Comparison of ENCODE assay signal across 9 mouse cellular contexts in the genomic region with DNA sequence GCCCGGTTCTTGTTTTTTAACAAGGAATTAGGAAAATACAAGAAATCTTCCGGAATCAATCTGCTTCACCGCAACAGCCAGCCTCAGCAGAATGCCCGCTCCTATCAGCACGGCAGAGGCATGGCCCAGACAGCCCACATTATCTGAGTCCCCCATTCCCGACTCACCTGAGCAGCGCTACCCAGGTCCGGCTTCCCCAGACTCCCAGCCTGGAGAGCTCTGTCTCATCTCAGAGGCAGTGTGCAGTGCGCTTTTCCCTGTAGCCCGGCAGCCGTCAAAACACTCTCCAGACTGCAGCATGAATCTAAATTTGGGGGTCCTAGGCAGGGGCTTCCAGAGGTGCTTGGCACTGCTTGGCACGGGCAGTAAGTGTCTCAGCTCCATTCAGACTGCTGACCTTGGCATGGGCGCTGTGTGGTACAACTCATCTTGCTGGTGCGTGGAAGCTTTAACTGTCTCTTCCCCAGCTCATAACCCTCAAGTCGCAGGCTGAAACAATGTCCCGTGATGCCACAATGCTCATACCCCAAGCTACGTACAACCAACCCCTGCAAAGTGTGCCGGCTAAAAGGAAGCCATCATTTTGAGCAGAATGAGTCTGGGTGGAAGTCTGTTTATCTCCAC.
A peak's percentile ranks its signal among the peaks of the same experiment; 100 is the strongest.
DNase-seq lines count a peak whose midpoint lies in the region; ATAC-seq and TF ChIP-seq lines count a peak whose summit lies in the region.
"Had no signal": no experiment of that assay in that cellular context is flagged by ENCODE, and none has a peak within 500 bp of the region (broad histone marks: within the 10 kb centered on the region; RNA-seq: fewer than 3 reads in every experiment).

No protein-coding gene starts in this region.

- peaks cover 3% of the 10 kb centered on the region; the same call in 1 of the 2 replicates for H3K4me1 ChIP-seq in testis, adult 2 months (ENCODE audit: control insufficient read depth, insufficient read depth, low read length)
- peaks cover 9% of the 10 kb centered on the region for H3K4me1 ChIP-seq in hindbrain, embryonic 16.5 days (ENCODE audit: control insufficient read depth, insufficient read depth, low read depth, low read length)
- peaks cover 43% of the 10 kb centered on the region for H3K4me1 ChIP-seq in midbrain, embryonic 13.5 days (replicated peaks)

- no peaks in the 10 kb centered on the region for H3K36me3 ChIP-seq in testis, adult 2 months (ENCODE audit: control insufficient read depth, insufficient read depth, low read length)
- H3K36me3 ChIP-seq in hindbrain, embryonic 16.5 days (ENCODE audit: control insufficient read depth, insufficient read depth, low read length), result no peaks in the 10 kb centered on the region
- no peaks in the 10 kb centered on the region for H3K36me3 ChIP-seq in midbrain, embryonic 13.5 days

- WGBS in hindbrain, embryonic 16.5 days, result 68% methylated on average over 18 of the region's 18 CpGs
- 73% methylated on average over 18 of the region's 18 CpGs for WGBS in midbrain, embryonic 13.5 days

- H3K9me3 ChIP-seq in hindbrain, embryonic 16.5 days (ENCODE audit: control insufficient read depth, low read length), result no peaks in the 10 kb centered on the region
- no peaks in the 10 kb centered on the region; the same call in 1 of the 2 replicates for H3K9me3 ChIP-seq in midbrain, embryonic 13.5 days

- peak; percentile 60; the same call in 1 of the 2 replicates for ATAC-seq in hindbrain, embryonic 16.5 days
- peak; percentile 63 for ATAC-seq in midbrain, embryonic 13.5 days
- no peak for ATAC-seq in granulocyte monocyte progenitor cell, adult 5-6 weeks (replicated peaks; ENCODE audit: poor library complexity, severe bottlenecking)
- ATAC-seq: lung, postnatal 0 days had no signal

- peak overlapping the region; percentile 37 for H3K4me2 ChIP-seq in hindbrain, embryonic 16.5 days (ENCODE audit: low read length)
- H3K4me2 ChIP-seq in midbrain, embryonic 13.5 days (replicated peaks), result no peak overlapping the region

- no peak overlapping the region for H3K27ac ChIP-seq in testis, adult 2 months (ENCODE audit: control insufficient read depth, insufficient read depth, low read depth, low read length)
- H3K27ac ChIP-seq in hindbrain, embryonic 16.5 days (ENCODE audit: low read depth, low read length), result peak overlapping the region; percentile 0; the same call in 1 of the 2 replicates
- H3K27ac ChIP-seq in midbrain, embryonic 13.5 days, result peak overlapping the region; percentile 73

- H3K4me3 ChIP-seq in testis, adult 2 months (ENCODE audit: control insufficient read depth, low read depth, low read length), result peak overlapping the region; percentile 73
- H3K4me3 ChIP-seq in hindbrain, embryonic 16.5 days (ENCODE audit: low read length), result peak overlapping the region; percentile 27
- no peak overlapping the region for H3K4me3 ChIP-seq in midbrain, embryonic 13.5 days (replicated peaks)

- no peak for DNase-seq in testis, postnatal 10 days (ENCODE audit: low spot score)
- no peak for DNase-seq in heart, postnatal 4 days
- no peak for DNase-seq in thymus, postnatal 14 days
- DNase-seq: gastrocnemius, postnatal 25 days had no signal

- TF ChIP-seq POLR2A in testis, adult 2 months (IDR thresholded peaks at IDR 0.05; ENCODE audit: control insufficient read depth, low read depth, low read length), result no peak

- peak overlapping the region; percentile 36 for H3K9ac ChIP-seq in hindbrain, embryonic 16.5 days (ENCODE audit: low read depth, low read length)
- peak overlapping the region; percentile 46 for H3K9ac ChIP-seq in midbrain, embryonic 13.5 days (replicated peaks)

- TF ChIP-seq CTCF in testis, adult 2 months (IDR thresholded peaks at IDR 0.05; ENCODE audit: control insufficient read depth, insufficient read depth, insufficient replicate concordance, low read depth, low read length), result no peak

- no peaks in the 10 kb centered on the region for H3K27me3 ChIP-seq in testis, adult 2 months (ENCODE audit: control insufficient read depth, insufficient read depth, low read length)
- H3K27me3 ChIP-seq in hindbrain, embryonic 16.5 days (replicated peaks; ENCODE audit: control insufficient read depth, insufficient read depth, low read length), result no peaks in the 10 kb centered on the region
- H3K27me3 ChIP-seq in midbrain, embryonic 13.5 days, result no peaks in the 10 kb centered on the region
